Mouse (Mus musculus): ENCODE measurements around the gene 4933427D14Rik.

GRCm38 (mm10) chr11:72226901-72227300 is 19.6 kb upstream of the 4933427D14Rik start:
- TF ChIP-seq POLR2A (IDR thresholded peaks at IDR 0.05; ENCODE audit: borderline replicate concordance, extremely low read depth, insufficient read depth, insufficient read length, poor library complexity, severe bottlenecking) (no peak), CTCF (IDR thresholded peaks at IDR 0.05; ENCODE audit: borderline replicate concordance, extremely low read depth, insufficient read depth, insufficient read length) (no peak)
